Mouse (Mus musculus) heart, adult 11 months (tissue): ENCODE measurements around the gene Ascl4.

Experiments
- DNase-seq: peaks from one replicate; pipeline ENCODE4 v3.0.0; 2022

The Ascl4 gene

DNA sequence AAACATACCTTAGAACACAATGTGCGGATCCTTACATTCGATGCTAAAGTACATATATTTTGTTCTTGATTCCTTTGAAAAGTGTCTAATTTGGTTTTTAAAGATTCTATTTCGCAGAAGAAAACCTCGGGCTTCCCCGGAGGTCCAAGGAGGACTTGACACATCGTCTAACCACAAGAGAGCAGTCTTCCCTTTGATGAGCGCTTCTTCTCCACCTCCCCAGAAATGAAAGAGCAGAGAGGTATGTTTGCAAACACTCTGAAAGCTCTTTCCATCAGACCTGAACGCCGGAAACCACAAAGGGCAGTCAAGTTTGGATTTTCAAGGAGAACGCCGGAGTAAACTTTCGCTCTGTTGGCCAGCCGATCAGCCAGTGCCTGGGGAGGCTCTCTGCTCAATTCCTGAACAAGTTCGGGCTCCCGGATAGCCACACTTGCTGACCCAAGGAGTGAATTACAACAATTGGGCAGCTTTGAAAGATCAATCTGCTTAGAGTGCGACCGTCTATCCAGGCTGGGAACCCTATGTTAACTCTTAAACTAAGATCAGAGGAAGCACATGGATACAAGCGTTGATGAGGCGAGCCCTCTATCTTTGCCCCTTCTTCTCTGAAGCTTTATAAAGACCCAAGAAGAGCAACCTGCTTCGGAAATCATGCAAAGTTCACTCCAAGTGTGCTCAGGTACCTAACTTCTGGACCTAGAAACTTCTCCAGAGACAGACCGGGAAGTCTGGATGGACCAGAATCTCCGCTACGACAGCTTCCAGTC lies at the start of gene Ascl4:
TSS of gene Ascl4 (plus strand) at position 6 of the 770 bp plus-strand sequence.
- no peak for DNase-seq

DNA sequence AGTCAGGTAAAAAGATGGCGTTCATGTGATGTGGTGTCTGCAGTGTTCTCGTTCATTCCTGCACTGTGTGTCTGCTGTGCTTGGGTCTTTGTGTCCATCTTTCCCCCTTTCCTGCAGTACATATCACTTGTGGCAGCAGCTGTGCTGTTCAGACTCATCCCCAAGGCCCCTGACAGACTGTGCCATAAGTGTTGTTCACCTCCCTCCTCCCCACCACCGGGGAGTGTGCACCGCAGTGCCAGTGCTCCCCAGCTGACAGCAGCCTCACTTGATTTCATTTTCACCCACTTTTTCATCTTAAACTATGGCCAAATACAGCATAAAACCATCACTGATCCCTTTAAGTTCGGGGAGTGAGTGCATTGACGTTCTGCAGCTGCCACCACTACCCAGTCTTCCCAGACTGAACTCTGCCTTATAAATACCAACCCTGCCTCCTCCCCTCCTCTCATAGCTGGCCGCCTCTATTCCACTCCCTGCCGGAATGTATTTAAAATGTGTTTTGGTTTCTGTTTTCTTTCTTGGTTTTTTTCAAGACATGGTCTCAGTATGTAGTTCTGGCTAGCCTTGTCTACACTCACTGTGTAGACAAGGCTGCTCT lies 47.5 kb upstream of the Ascl4 start:
- DNase-seq, result peak; percentile 76

DNA sequence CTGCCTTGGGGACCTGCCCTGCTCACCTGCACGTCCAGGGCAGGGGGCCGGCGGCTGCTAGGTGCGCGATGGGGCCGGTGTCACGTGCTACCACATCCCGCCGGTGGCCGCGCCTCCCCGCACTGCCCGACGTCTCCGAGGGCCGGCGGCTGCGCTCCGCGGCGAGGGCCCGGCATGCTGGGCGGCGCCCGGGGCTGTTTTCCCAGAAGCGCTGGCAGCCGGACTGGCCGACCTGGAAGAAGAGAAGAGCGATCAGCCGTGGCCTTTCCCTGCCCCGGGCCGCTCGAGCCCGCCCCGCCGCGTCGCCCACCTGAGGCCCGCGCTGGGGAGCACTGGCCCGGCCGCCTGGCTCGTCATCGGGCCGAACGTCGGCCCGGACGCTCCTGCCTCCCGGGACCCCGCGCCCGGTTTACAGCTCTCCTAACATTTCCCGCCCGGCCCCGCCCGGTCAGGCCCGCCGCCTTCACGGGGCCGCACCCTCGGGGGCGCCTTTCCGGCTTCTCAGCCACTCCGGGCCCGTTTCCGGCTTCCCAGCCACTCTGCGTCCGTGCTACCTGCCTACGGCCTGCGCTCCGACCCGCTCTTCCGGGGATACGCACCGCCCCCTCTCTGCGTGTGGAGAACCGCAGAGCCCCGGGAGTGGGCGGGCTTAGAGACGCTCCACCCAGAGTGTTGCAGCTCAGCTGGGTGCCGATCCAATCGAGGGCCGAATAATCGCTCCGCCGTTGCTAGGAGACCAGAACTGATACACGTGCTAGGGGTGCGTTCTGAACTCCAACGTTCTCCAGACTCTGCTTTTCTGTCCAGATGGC lies 10.8 kb upstream of the Ascl4 start, which contains the start of gene Prdm4:
TSS of gene Prdm4 (minus strand) at position 645 of the 812 bp plus-strand sequence.
- peak; percentile 100 for DNase-seq

DNA sequence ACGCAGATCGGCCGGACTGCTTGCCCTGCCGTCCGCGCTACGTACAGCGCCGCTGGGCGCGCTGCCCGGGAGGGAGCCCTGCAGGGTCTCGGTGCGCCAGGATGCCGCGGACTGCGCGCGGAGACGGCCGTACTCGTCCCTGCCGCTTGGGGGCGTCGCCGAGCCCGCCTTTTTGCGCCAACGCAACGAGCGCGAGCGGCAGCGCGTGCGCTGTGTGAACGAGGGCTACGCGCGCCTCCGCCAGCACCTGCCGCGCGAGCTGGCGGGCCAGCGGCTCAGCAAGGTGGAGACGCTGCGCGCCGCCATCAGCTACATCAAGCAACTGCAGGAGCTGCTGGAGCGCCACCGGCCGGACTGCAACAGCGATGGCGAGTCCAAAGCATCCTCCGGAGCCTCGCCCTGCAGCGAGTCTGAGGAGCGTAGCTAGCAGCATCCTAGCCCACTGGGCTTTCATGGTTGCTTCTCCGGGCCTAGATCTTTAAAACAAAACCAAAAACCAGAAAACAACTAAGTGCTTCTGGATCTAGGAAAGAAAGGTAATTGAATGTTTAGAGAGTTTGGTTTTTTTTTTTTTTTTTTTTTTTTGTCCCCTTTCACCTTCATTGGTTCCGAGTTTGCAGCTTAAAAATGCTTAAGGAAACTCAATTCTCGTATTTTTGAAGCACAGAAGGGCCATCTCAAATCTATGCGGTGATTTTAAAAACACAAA lies 1.2 kb downstream of the Ascl4 start:
- DNase-seq, result no peak

DNA sequence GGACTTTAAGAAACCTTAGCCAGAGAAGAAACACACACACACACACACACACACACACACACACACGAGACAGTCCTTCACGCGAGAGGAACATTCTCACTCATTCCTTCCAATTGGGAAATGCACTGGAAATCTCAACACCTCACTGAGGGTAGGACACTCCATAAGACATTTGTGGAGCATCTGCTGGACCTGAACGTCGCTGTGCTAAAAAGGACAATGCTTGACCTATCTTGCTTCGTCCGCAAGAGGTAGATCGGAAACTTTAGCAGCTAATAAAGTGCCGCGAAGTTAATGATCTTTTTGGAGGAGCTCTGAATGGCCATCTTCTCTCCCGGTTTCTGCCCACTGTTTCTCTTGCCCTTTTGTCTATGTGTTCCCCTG lies 1.7 kb downstream of the Ascl4 start:
- DNase-seq, result no peak

DNA sequence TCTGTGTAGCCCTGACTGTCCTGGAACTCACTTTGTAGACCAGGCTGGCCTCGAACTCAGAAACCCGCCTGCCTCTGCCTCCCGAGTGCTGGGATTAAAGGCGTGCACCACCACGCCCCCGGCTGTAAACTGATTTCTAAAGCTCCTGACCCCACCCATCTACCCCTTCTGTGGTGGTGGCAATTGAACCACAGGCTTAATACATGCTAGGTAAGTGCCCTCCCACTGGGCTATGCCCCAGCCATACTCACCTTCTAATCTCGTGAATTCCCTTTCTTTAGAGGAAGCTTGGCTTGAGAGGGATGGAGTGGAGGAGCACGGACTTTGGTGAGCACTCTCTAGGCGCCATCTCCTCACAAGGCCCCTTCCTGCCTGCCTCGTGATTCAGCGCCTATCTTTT lies 2.5 kb downstream of the Ascl4 start:
- no peak for DNase-seq

DNA sequence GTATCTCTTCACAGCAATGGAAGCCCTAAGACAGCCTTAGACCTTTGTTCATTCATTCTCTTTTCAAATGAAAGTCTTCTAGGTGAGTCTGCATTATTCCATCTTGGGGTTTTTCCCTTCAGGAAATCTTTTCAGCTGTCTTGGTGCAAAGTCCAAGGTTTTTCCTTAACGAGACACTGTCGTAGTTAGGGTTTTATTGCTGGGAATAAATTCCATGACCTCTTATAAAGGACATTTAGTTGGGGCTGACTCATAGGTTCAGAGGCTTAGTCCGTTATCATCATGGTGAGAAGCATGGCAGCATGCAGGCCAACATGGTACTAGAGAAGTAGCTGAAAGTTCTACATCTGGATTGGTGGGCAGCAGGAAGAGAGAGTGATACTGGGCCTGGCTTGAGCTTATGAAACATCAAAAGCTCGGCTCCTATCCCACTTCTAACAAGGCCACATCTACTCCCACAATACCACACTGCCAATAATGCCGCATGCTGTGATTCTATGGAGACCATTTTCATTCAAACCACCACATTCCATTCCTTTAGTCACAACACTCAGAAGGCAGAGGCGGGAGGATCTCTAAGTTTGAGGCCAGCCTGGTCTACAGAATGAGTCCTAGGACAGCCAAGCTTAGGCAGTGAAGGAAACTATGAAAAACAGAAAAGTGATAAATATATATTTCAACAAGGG lies 8.9 kb downstream of the Ascl4 start:
- no peak for DNase-seq

DNA sequence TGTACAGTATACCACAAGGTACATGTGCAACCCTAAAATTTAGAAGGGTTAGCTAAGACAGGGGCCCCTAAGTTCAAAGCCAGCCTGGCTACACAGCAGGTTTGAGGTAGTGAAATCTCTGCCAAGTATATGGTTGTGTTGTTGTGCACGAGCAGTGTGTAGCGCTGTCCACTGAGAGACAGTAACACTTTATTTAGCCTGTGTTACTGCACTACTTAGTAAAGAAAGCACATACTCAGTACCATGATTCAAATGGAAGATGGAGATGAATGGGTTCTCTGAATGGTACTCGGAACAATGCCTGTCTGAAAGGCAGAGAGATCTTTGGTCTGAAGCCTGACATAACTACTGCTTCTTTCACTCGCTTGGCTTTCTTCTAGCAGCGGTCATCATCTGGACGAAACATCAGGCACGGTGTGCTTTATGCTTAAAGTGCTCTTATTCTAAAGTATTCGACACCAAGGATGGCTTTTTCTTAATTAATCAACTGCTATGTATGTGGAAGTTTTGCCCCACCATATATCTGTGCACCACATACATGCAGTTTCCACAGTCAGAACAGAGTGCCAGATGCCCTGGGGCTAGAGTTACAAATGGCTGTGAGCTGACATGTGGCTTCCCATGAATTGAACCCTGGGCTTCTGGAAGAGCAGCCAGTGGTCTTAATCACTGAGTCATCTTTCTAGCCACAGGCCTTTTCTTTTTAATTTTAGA lies 21.2 kb downstream of the Ascl4 start:
- no peak for DNase-seq

DNA sequence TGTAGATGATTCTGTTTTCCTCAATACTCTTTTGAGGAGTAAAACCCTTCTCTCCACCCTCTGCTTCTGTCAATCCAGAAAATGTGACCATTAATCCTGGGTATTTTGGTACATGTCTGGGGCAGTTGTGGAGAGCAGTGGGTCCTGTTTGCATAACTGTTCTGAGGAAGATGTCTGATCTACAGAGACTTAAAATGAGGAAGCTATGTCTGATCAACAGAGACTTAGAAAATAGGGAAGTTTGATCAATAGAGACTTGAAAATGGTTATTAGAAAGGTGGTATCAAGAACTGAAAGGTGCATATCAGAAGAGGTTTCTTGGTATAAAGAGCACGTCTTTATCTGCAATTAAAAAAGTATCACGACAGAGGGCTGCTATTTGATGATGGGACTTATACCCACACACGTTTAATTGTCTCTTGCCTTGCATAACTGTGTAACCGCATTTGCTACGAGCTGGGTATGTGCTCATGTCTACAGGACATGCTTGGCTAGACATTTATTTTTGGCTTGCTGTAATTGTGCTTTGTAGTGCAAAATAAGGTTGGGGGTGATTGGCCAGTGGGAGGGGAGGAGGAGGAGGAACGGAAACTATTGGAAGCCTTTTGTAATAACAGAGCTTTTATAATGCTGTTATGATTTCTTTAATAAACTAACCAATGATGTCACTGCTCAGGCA lies 24.4 kb downstream of the Ascl4 start:
- DNase-seq, result no peak

DNA sequence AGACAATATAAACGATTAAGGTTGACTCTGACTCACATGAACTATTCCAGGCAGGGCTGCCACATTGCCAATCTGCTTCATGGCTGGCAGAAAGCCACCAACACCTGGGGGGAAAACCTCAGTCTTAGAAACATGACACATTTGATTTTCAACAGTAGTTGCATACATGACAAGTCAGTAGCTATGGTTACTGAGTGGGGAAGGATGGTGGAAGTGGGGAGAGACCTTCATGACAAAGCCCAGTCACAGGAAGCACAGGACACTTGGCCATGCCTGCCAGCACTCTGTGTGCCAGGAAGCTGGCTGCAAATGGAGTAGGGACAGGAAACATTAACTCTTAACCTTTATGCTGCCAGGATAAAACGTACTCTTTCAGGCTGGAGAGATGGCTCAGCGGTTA lies 25.9 kb downstream of the Ascl4 start:
- no peak for DNase-seq

DNA sequence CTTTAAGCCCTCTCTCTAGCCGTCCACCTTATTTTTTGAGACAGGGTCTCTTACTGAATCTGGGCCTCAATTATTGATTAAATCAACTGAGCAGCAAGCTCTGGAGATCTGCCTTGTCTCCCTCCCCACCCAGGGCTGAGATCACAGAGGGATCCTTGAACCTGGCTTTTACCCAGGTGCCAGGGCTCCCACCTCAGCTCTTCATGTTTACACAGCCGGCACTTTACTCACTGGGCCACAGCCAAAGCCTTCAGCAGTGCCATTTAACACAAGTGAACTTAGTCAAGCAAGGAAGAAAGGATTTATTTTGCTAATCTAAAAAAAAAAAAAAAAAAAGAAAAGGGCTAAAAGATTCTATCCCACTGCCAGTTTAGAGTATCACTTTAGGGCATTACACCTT lies 26.9 kb downstream of the Ascl4 start:
- DNase-seq, result no peak

DNA sequence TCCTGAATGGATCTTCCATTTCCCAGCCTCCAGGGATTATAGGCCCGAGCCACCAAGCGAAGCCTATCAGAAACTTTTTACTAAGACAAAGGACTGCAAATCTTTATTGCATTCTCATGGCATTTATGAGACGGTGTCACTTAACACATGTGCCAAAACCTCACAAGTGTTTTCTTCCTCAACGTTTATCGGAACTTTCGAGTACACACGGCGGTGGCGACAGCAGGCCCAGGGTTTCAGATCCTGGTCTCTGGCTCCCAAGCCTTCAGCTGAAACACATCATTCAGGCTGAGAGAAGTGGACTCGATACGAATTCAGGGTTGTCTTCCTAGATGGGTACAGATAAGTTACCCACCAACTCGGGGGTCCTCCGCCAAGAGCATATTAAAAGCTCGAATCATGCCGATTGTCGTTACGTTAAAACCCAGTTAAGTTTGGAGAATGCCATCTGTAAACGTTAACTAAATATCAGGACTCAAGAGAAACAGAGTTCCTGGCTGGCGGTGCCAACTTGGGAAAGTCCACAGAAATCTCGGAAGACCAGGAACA lies 29.5 kb downstream of the Ascl4 start:
- DNase-seq, result peak; percentile 63

DNA sequence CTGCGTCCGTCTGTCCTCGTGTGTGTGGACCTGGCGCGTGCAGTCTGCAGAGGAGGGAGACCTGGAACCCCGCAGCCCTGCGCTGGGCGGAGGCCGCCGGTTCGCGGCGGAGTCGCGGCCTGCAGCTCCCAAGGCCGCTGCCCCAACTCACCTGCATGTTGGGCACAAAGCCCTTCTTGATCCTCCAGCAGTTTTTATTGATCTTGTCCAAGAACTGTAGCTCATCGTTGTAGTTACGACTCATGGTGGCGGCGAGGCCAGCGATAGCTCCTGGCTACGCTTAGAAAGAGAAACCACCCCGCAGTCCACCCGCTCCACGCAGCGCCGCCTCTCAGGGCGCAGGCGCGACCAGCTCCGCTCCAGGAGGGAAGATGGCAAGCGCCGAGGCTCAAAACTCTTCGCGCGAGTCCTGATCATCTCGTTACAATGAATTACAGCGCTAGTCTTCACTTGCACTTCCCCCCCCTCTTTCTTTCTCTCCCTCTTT lies 30.0 kb downstream of the Ascl4 start, which contains the start of gene Rtcb:
TSS of gene Rtcb (minus strand) at position 360 of the 487 bp plus-strand sequence.
- peak; percentile 99 for DNase-seq

DNA sequence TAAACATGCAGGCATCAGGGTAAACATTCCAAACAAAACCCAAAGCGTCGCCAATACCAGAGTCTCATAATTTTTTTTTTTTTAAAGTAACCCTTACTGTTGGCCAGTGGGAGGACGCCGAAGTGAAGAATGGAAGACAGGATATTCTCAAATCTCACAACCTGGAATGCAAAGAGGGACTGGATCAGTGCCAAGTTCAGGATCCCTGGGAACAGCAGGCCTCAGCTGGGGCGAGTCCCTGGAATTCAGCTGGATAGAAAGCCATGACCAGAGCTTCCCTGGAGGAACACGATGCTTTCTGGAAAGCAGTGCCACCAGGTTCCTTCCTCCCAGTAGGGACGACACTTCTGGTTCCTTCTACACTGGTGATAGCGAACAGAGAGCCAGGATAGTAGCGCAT lies 35.4 kb downstream of the Ascl4 start:
- DNase-seq, result peak; percentile 86

DNA sequence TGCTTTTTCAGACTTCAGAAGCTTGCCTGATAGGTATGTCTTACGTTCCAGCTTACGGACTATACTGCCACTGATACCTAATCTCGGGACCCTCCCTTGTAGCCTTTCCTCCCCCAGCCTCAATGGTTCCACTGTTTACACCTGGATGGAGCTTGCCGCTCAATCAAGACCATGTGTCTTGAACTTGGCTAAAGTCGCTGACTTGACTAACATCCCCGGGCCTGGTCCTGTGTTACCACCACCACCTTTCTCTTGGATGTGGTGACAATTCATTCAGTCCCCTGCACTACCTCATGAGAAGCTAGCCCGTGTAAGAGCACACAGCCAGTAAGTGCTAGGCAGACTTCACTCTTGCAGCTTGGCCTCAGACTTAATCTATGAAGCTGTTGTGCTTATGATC lies 36.8 kb downstream of the Ascl4 start:
- DNase-seq, result peak; percentile 74

DNA sequence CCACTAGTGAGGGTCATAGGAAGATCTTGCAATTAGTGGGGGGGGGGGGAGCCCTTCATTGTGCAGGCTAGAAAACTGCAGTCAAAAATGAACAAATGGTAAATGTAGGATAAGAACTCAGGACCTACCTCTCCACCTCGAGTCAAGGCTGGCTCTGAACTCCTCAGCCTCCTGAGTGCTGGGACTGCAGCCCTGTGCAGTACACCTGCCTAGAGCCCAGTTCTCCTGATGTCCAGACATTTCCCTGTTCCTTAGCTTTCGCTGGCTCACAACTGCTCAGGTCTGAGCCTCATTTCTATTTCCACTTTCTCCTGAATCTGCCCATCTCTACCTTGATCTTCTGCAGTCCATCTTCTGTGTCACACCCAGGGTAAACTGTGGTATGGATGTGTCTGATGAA lies 39.0 kb downstream of the Ascl4 start:
- peak; percentile 58 for DNase-seq

DNA sequence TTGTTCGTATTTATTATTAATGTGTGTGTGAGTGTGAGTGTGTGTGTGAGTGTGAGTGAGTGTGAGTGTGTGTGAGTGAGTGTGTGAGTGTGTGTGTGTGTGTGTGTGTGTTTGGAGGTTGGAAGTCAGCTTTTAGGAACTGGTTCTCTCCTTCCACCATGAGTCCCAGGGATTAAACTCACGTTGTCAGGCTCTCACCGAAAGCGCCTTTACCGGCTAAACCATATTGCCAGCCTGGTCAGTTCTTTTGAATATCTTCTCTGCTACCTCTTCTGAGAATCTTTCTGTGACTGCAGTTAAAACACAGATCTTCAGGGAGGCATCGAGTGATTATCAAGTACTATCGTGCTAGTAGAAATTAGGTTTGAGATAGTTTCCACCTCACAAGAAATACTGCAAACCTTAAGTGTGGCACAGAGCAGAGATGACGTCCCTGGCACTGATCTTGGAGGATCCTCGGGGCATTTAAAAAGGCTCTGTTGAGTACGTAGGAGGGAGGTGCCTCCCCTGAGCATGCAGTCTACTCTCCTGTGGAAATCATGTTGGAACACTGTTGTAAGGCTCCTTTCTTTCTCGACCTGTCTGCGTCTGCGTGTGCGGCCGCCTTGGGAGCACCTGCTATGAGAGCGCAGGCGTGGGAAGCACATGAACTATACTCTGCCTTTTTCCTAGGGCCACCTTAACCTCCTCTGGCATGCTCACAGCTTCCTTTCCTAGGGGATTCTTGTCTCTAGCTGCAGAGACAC lies 40.1 kb downstream of the Ascl4 start:
- peak; percentile 69 for DNase-seq

DNA sequence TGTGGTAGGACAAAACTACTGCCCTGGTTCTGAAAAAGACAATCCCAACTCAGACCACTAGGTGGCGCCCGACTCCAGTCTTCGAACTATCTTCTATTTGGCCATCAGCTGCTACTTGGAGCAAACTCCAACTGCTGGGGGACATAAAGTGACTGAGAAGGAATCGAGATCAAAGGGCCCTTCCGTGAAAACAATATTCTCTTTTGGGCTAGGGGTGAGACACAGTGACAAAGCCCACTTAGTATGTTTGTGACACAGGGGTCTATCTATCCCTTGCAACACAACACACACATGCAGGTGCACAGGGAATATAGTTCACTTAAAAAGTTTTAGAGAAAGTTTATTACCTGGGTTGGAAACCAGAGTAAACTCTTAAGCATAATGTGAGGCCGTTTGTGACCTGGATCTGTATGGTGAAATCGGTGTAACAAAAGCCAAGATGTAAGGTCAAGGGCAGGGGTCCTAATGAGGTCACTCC lies 40.7 kb downstream of the Ascl4 start:
- peak; percentile 95 for DNase-seq

DNA sequence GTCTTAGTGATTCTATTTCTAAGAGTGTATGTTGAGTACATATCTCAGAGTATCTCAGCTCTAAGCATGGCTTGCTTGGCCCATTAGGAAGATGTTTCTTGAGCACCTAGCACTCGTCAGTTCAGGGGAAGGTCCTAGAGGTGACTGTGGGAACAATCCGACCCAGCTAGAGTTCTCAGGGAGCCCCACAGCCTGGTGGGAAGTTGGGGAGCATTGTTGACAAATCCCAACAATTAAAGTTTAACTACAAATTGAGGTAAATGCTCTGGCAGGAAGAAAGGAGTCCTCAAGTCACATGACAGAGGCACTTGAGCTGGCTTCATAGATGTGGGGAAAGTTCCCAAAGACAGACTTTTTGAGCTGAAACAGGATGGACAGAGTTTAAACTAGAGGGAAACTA lies 41.2 kb downstream of the Ascl4 start:
- DNase-seq, result peak; percentile 70
